22 mouse cellular contexts compared by ENCODE assay signal in genomic region chr13:58317768-58318167, GRCm38 (mm10).
"Had no signal": no experiment of that assay in that cellular context is flagged by ENCODE, and none has a peak within 500 bp of the region (broad histone marks: within the 10 kb centered on the region; RNA-seq: fewer than 3 reads in every experiment).

No protein-coding gene starts in this region.

- DNase-seq: kidney, adult 2 months; kidney, postnatal 25 days; layer of hippocampus, adult 9-11 months; liver; lung, adult 18-20 months; lung, postnatal 10 days; lung, postnatal 36 days; right cerebral cortex, adult 18-20 months; right cerebral cortex, postnatal 14 days; right cerebral cortex, postnatal 4 days; thymus, postnatal 25 days had no signal

- H3K4me2 ChIP-seq: limb, embryonic 13.5 days; liver, embryonic 12.5 days; liver, embryonic 15.5 days; lung, embryonic 15.5 days; midbrain, embryonic 12.5 days had no signal

- ATAC-seq: intestine, postnatal 0 days; liver, embryonic 12.5 days had no signal

- H3K4me1 ChIP-seq: limb, embryonic 10.5 days; limb, embryonic 13.5 days; liver, embryonic 15.5 days; lung, embryonic 15.5 days; megakaryocyte, embryonic 14.5 days; midbrain, embryonic 12.5 days had no signal

- H3K27me3 ChIP-seq: limb, embryonic 13.5 days; liver, embryonic 15.5 days; lung, embryonic 15.5 days; midbrain, embryonic 12.5 days had no signal

- H3K9ac ChIP-seq: limb, embryonic 13.5 days; liver, embryonic 12.5 days; liver, embryonic 15.5 days; lung, embryonic 15.5 days; midbrain, embryonic 12.5 days had no signal

- H3K36me3 ChIP-seq: limb, embryonic 10.5 days; limb, embryonic 13.5 days; liver, embryonic 12.5 days; liver, embryonic 15.5 days; lung, embryonic 15.5 days; midbrain, embryonic 12.5 days had no signal

- H3K27ac ChIP-seq: kidney, postnatal 0 days; layer of hippocampus, adult 2 months; limb, embryonic 10.5 days; limb, embryonic 13.5 days; liver, embryonic 12.5 days; liver, embryonic 15.5 days; lung, embryonic 15.5 days; midbrain, embryonic 12.5 days; stomach, postnatal 0 days had no signal

- H3K4me3 ChIP-seq: layer of hippocampus, adult 2 months; limb, embryonic 10.5 days; limb, embryonic 13.5 days; liver, embryonic 12.5 days; liver, embryonic 15.5 days; lung, embryonic 15.5 days; megakaryocyte, embryonic 14.5 days; midbrain, embryonic 12.5 days had no signal

- H3K9me3 ChIP-seq: limb, embryonic 10.5 days; limb, embryonic 13.5 days; liver, embryonic 12.5 days; liver, embryonic 15.5 days; lung, embryonic 15.5 days; midbrain, embryonic 12.5 days had no signal
